Mouse (Mus musculus) heart, adult 2 months (tissue): ENCODE measurements at regions not wholly inside any gene's neighbourhood (a gene's known extent, or its start where the extent isn't known, plus 50 kb on each side); places are given as distances from the start of the nearest gene placed in this dataset.

Experiments used
- DNase-seq, 2 experiments: peaks; one replicate each; pipeline ENCODE4 v3.0.0; 2021
- H3K27ac ChIP-seq: fragments of 200-600 bp; 2 replicates; pipeline ENCODE4 v1.8.1; 2022
- H3K27me3 ChIP-seq: fragments of 200-500 bp; 2 replicates; pipeline ENCODE4 v1.6.1; 2012; ENCODE audit warnings: mild to moderate bottlenecking, low read length, inconsistent platforms, mixed read lengths; ENCODE audit not compliant: control insufficient read depth, insufficient read depth
- H3K36me3 ChIP-seq: fragments of 200-500 bp; 2 replicates; pipeline ENCODE4 v1.6.1; 2012; ENCODE audit warnings: low read length, inconsistent platforms; ENCODE audit not compliant: control insufficient read depth, insufficient read depth
- H3K4me1 ChIP-seq: fragments of 200-500 bp; 2 replicates; pipeline ENCODE4 v1.6.1; 2011; ENCODE audit warnings: low read length; ENCODE audit not compliant: control insufficient read depth, insufficient read depth
- H3K4me3 ChIP-seq: fragments of 200-600 bp; 2 replicates; pipeline ENCODE4 v1.8.1; 2022
- H3K79me2 ChIP-seq: fragments of 200-500 bp; replicated peaks from 2 replicates; pipeline ENCODE4 v1.6.1; 2012; ENCODE audit warnings: mild to moderate bottlenecking, inconsistent platforms, low read length, moderate library complexity, mixed read lengths; ENCODE audit not compliant: control insufficient read depth, insufficient read depth
- H3K9ac ChIP-seq: fragments of 200-500 bp; 2 replicates; pipeline ENCODE4 v1.6.1; 2012; ENCODE audit warnings: low read depth, mild to moderate bottlenecking, control low read depth, inconsistent platforms, low read length, mixed read lengths
- CTCF ChIP-seq: fragments of 200-600 bp; IDR thresholded peaks from 2 replicates; pipeline ENCODE4 v1.8.1; 2022; ENCODE audit warnings: antibody characterized with exemption, mild to moderate bottlenecking, moderate library complexity
- EP300 ChIP-seq: fragments of 200-500 bp; IDR thresholded peaks from 2 replicates; pipeline ENCODE4 v1.6.1; 2011; ENCODE audit warnings: low read depth, low read length, control low read depth; ENCODE audit not compliant: insufficient read depth
- POLR2A ChIP-seq: fragments of 200-500 bp; IDR thresholded peaks from 2 replicates; pipeline ENCODE4 v1.6.1; 2011; ENCODE audit warnings: mild to moderate bottlenecking, low read depth, low read length, control low read depth; ENCODE audit not compliant: insufficient read depth
- WGBS: fragments of 180-500 bp; shearing (Covaris S2); methylation state at CpG from one replicate; pipeline ENCODE4 v1.1.7; 2018; 5-methylcytosine and 5-hydroxymethylcytosine counted together
- intact Hi-C: fragments of 180-260 bp; cut with DNase I; formaldehyde crosslinking; loops from one replicate; pipeline ENCODE4 v1.15.1; 2025

- intact Hi-C loops: no loop called here
- Histone ChIP-seq H3K79me2 (no peaks in the 10 kb centered on the region), H3K36me3 (no peaks in the 10 kb centered on the region), H3K27ac (no peak overlapping the region), H3K9ac (no peak overlapping the region), H3K4me3 (no peak overlapping the region), H3K4me1 (no peaks in the 10 kb centered on the region), H3K27me3 (0 out of 2 replicates have a peak, but pooled peaks cover 1% of the 10 kb centered on the region)
- WGBS: 85% methylated on average over 3 of the region's 3 CpGs
- DNase-seq: no peak
- TF ChIP-seq CTCF (no peak), POLR2A (no peak), EP300 (no peak)
Observed at GRCm38 (mm10) chr19:56001428-56001827, 259.8 kb downstream of the Tcf7l2 start.

GRCm38 (mm10) chr19:56005886-56006285, 264.3 kb downstream of the Tcf7l2 start:
- WGBS: 48% methylated on average over 6 of the region's 6 CpGs
- TF ChIP-seq CTCF (no peak), POLR2A (no peak), EP300 (no peak)
- intact Hi-C loops: no loop called here

GRCm38 (mm10) chr19:56007433-56007832, 265.8 kb downstream of the Tcf7l2 start:
- WGBS: 97% methylated on average over 5 of the region's 5 CpGs
- TF ChIP-seq EP300: no peak
- TF ChIP-seq POLR2A: no peak
- peak; percentile 33 for TF ChIP-seq CTCF
- Histone ChIP-seq H3K79me2 (no peaks in the 10 kb centered on the region), H3K27ac (no peak overlapping the region), H3K27me3 (0 out of 2 replicates have a peak, but pooled peaks cover 1% of the 10 kb centered on the region), H3K4me1 (no peaks in the 10 kb centered on the region), H3K4me3 (no peak overlapping the region), H3K9ac (no peak overlapping the region), H3K36me3 (no peaks in the 10 kb centered on the region)
- intact Hi-C loops: no loop called here
- DNase-seq: no peak

More at GRCm38 (mm10) chr19:56005886-56006285, 264.3 kb downstream of the Tcf7l2 start:
- Histone ChIP-seq H3K4me3 (no peak overlapping the region), H3K9ac (no peak overlapping the region), H3K4me1 (no peaks in the 10 kb centered on the region), H3K79me2 (no peaks in the 10 kb centered on the region), H3K27me3 (0 out of 2 replicates have a peak, but pooled peaks cover 1% of the 10 kb centered on the region), H3K36me3 (no peaks in the 10 kb centered on the region), H3K27ac (no peak overlapping the region)
- DNase-seq: no peak

GRCm38 (mm10) chr19:56010766-56011165, 269.1 kb downstream of the Tcf7l2 start:
- intact Hi-C loops: no loop called here

GRCm38 (mm10) chr19:56011292-56011691, 269.7 kb downstream of the Tcf7l2 start:
- H3K4me1 ChIP-seq: no peaks in the 10 kb centered on the region
- no peak overlapping the region for H3K4me3 ChIP-seq
- no peak overlapping the region for H3K27ac ChIP-seq
- TF ChIP-seq POLR2A (no peak), EP300 (no peak), CTCF (no peak)
- no peak for DNase-seq
- intact Hi-C loops: no loop called here
- H3K79me2 ChIP-seq: no peaks in the 10 kb centered on the region
- H3K9ac ChIP-seq: no peak overlapping the region
- H3K27me3 ChIP-seq: no peaks in the 10 kb centered on the region
- no peaks in the 10 kb centered on the region for H3K36me3 ChIP-seq

More at GRCm38 (mm10) chr19:56010766-56011165, 269.1 kb downstream of the Tcf7l2 start:
- Histone ChIP-seq H3K4me1 (no peaks in the 10 kb centered on the region), H3K4me3 (no peak overlapping the region), H3K27ac (no peak overlapping the region), H3K36me3 (no peaks in the 10 kb centered on the region), H3K9ac (no peak overlapping the region), H3K27me3 (no peaks in the 10 kb centered on the region), H3K79me2 (no peaks in the 10 kb centered on the region)
- 89% methylated on average over 7 of the region's 7 CpGs for WGBS
- DNase-seq: no peak
- TF ChIP-seq POLR2A (no peak), EP300 (no peak), CTCF (no peak)

GRCm38 (mm10) chr19:56016548-56017346, 270.2 kb upstream of the Habp2 start:
- Histone ChIP-seq H3K27ac (no peak overlapping the region), H3K36me3 (no peaks in the 10 kb centered on the region), H3K79me2 (no peaks in the 10 kb centered on the region), H3K4me3 (no peak overlapping the region), H3K9ac (no peak overlapping the region), H3K4me1 (peaks cover 3% of the 10 kb centered on the region; the same call in 1 of the 2 replicates), H3K27me3 (no peaks in the 10 kb centered on the region)
- intact Hi-C loops: no loop called here
- 72% methylated on average over 4 of the region's 4 CpGs for WGBS
- no peak for DNase-seq
- TF ChIP-seq CTCF (no peak), POLR2A (no peak), EP300 (no peak)
